Mouse (Mus musculus): ENCODE measurements at regions not wholly inside any gene's neighbourhood (a gene's known extent, or its start where the extent isn't known, plus 50 kb on each side); places are given as distances from the start of the nearest gene placed in this dataset.
A peak's percentile ranks its signal among the peaks of the same experiment; 100 is the strongest.

- TF ChIP-seq CTCF (conservative IDR thresholded peaks at IDR 0.05; ENCODE audit: insufficient read depth, insufficient read length, low read depth, low read length) (no peak), POLR2A (IDR thresholded peaks at IDR 0.05; ENCODE audit: low read depth, low read length) (no peak)
- DNase-seq = no peak
- H3K27me3 ChIP-seq (replicated peaks; ENCODE audit: control insufficient read depth, insufficient read depth, low read length) = no peaks in the 10 kb centered on the region
- H3K36me3 ChIP-seq (ENCODE audit: control insufficient read depth, insufficient read depth, low read length) = no peaks in the 10 kb centered on the region
- no peak overlapping the region for H3K27ac ChIP-seq (ENCODE audit: insufficient read depth, low read depth, low read length)
- H3K4me3 ChIP-seq (ENCODE audit: insufficient read depth, low read depth, low read length) = no peak overlapping the region
- WGBS = 95% methylated on average over 24 of the region's 24 CpGs
- no peaks in the 10 kb centered on the region for H3K4me1 ChIP-seq (ENCODE audit: control insufficient read depth, insufficient read depth, low read length)
These were observed 73.6 kb upstream of the Arid2 start for GRCm38 (mm10) chr15:96213541-96214312.

- WGBS = 95% methylated on average over 15 of the region's 15 CpGs
- no peak for DNase-seq
- Histone ChIP-seq H3K27ac (ENCODE audit: insufficient read depth, low read depth, low read length) (no peak overlapping the region), H3K4me3 (ENCODE audit: insufficient read depth, low read depth, low read length) (no peak overlapping the region), H3K36me3 (ENCODE audit: control insufficient read depth, insufficient read depth, low read length) (no peaks in the 10 kb centered on the region), H3K27me3 (replicated peaks; ENCODE audit: control insufficient read depth, insufficient read depth, low read length) (no peaks in the 10 kb centered on the region), H3K4me1 (ENCODE audit: control insufficient read depth, insufficient read depth, low read length) (no peaks in the 10 kb centered on the region)
- TF ChIP-seq POLR2A (IDR thresholded peaks at IDR 0.05; ENCODE audit: low read depth, low read length) (no peak), CTCF (conservative IDR thresholded peaks at IDR 0.05; ENCODE audit: insufficient read depth, insufficient read length, low read depth, low read length) (no peak)
These were observed 69.4 kb upstream of the Arid2 start for GRCm38 (mm10) chr15:96217896-96218295.

GRCm38 (mm10) chr15:96219746-96220145 lies 67.6 kb upstream of the Arid2 start:
- TF ChIP-seq CTCF (conservative IDR thresholded peaks at IDR 0.05; ENCODE audit: insufficient read depth, insufficient read length, low read depth, low read length) = no peak
- 88% methylated on average over 7 of the region's 7 CpGs for WGBS

GRCm38 (mm10) chr15:96231969-96232368 lies 55.3 kb upstream of the Arid2 start:
- Histone ChIP-seq H3K27ac (ENCODE audit: insufficient read depth, low read depth, low read length) (no peak overlapping the region), H3K27me3 (replicated peaks; ENCODE audit: control insufficient read depth, insufficient read depth, low read length) (no peaks in the 10 kb centered on the region), H3K36me3 (ENCODE audit: control insufficient read depth, insufficient read depth, low read length) (no peaks in the 10 kb centered on the region), H3K4me3 (ENCODE audit: insufficient read depth, low read depth, low read length) (no peak overlapping the region), H3K4me1 (ENCODE audit: control insufficient read depth, insufficient read depth, low read length) (no peaks in the 10 kb centered on the region)
- TF ChIP-seq POLR2A (IDR thresholded peaks at IDR 0.05; ENCODE audit: low read depth, low read length) (no peak), CTCF (conservative IDR thresholded peaks at IDR 0.05; ENCODE audit: insufficient read depth, insufficient read length, low read depth, low read length) (no peak)
- DNase-seq = no peak
- WGBS = 85% methylated on average over 3 of the region's 3 CpGs

More at GRCm38 (mm10) chr15:96219746-96220145, 67.6 kb upstream of the Arid2 start:
- no peak overlapping the region for H3K4me3 ChIP-seq (ENCODE audit: insufficient read depth, low read depth, low read length)
- H3K4me1 ChIP-seq (ENCODE audit: control insufficient read depth, insufficient read depth, low read length) = no peaks in the 10 kb centered on the region
- no peak overlapping the region for H3K27ac ChIP-seq (ENCODE audit: insufficient read depth, low read depth, low read length)
- H3K36me3 ChIP-seq (ENCODE audit: control insufficient read depth, insufficient read depth, low read length) = no peaks in the 10 kb centered on the region
- DNase-seq = no peak
- no peaks in the 10 kb centered on the region for H3K27me3 ChIP-seq (replicated peaks; ENCODE audit: control insufficient read depth, insufficient read depth, low read length)

GRCm38 (mm10) chr15:96233113-96233512 lies 54.2 kb upstream of the Arid2 start:
- TF ChIP-seq POLR2A (IDR thresholded peaks at IDR 0.05; ENCODE audit: low read depth, low read length) (no peak), CTCF (conservative IDR thresholded peaks at IDR 0.05; ENCODE audit: insufficient read depth, insufficient read length, low read depth, low read length) (no peak)
- H3K36me3 ChIP-seq (ENCODE audit: control insufficient read depth, insufficient read depth, low read length) = no peaks in the 10 kb centered on the region
- no peak overlapping the region for H3K4me3 ChIP-seq (ENCODE audit: insufficient read depth, low read depth, low read length)
- no peaks in the 10 kb centered on the region for H3K27me3 ChIP-seq (replicated peaks; ENCODE audit: control insufficient read depth, insufficient read depth, low read length)
- DNase-seq = peak; percentile 27
- H3K27ac ChIP-seq (ENCODE audit: insufficient read depth, low read depth, low read length) = no peak overlapping the region
- H3K4me1 ChIP-seq (ENCODE audit: control insufficient read depth, insufficient read depth, low read length) = no peaks in the 10 kb centered on the region

- H3K27ac ChIP-seq (ENCODE audit: insufficient read depth, low read depth, low read length) = no peak overlapping the region
- H3K36me3 ChIP-seq (ENCODE audit: control insufficient read depth, insufficient read depth, low read length) = no peaks in the 10 kb centered on the region
- TF ChIP-seq CTCF (conservative IDR thresholded peaks at IDR 0.05; ENCODE audit: insufficient read depth, insufficient read length, low read depth, low read length) (no peak), POLR2A (IDR thresholded peaks at IDR 0.05; ENCODE audit: low read depth, low read length) (no peak)
- no peak overlapping the region for H3K4me3 ChIP-seq (ENCODE audit: insufficient read depth, low read depth, low read length)
- 74% methylated on average over 8 of the region's 8 CpGs for WGBS
- no peaks in the 10 kb centered on the region for H3K4me1 ChIP-seq (ENCODE audit: control insufficient read depth, insufficient read depth, low read length)
- H3K27me3 ChIP-seq (replicated peaks; ENCODE audit: control insufficient read depth, insufficient read depth, low read length) = no peaks in the 10 kb centered on the region
- no peak for DNase-seq
These were observed 52.5 kb upstream of the Arid2 start for GRCm38 (mm10) chr15:96234783-96235182.

All from kidney, adult 2 months (tissue).